Mouse (Mus musculus) gastrocnemius, postnatal 36 days (tissue): Measurements from ENCODE around the gene Mgll. TPM values are rescaled to one million over a fixed set of nuclear protein-coding genes. Genes with fewer than 3 reads are reported as not detected.

ENCODE experiments used
- DNase-seq, 2 experiments: peaks; one replicate each; pipeline ENCODE4 v3.0.0; 2022
- intact Hi-C: fragments of 180-260 bp; cut with DNase I; formaldehyde crosslinking; loops from one replicate; pipeline ENCODE4 v1.15.1; 2025
- total RNA-seq, 2 experiments: library from RNA; stranded (reverse); gene quantifications; 2 replicates each; pipeline ENCODE4 v1.2.3; 2021

Gene Mgll
- total RNA-seq, 2 experiments from 2014 or later: 36.6 to 37.6 TPM

- no peak for DNase-seq
- intact Hi-C loops: loop anchor here (5.0 kb wide), 1 partner anchor 35 kb away; no protein-coding TSS in a partner anchor
Observed at GRCm38 (mm10) chr6:88787496-88787895, 63.3 kb downstream of the Mgll start.

GRCm38 (mm10) chr6:88788219-88788618 is 64.0 kb downstream of the Mgll start:
- DNase-seq: no peak
- intact Hi-C loops: loop anchor here (5.0 kb wide), 1 partner anchor 34 kb away; no protein-coding TSS in a partner anchor

- intact Hi-C loops: no loop called here
- no peak for DNase-seq
Observed at GRCm38 (mm10) chr6:88791299-88791698, 67.1 kb downstream of the Mgll start.

- intact Hi-C loops: no loop called here
- DNase-seq: no peak
Observed at GRCm38 (mm10) chr6:88792147-88792691, 68.0 kb downstream of the Mgll start.

- intact Hi-C loops: no loop called here
- DNase-seq: no peak
Observed at GRCm38 (mm10) chr6:88793243-88793642, 69.0 kb downstream of the Mgll start.

- intact Hi-C loops: no loop called here
- no peak for DNase-seq
Observed at GRCm38 (mm10) chr6:88793872-88794271, 69.7 kb downstream of the Mgll start.

- no peak for DNase-seq
- intact Hi-C loops: no loop called here
Observed at GRCm38 (mm10) chr6:88794561-88794971, 70.4 kb downstream of the Mgll start.

- intact Hi-C loops: no loop called here
- no peak for DNase-seq
Observed at GRCm38 (mm10) chr6:88800191-88800590, 76.0 kb downstream of the Mgll start.

GRCm38 (mm10) chr6:88800735-88801134 is 76.5 kb downstream of the Mgll start:
- intact Hi-C loops: no loop called here
- DNase-seq: no peak

- DNase-seq: no peak
- intact Hi-C loops: no loop called here
Observed at GRCm38 (mm10) chr6:88803051-88803450, 78.8 kb downstream of the Mgll start.

GRCm38 (mm10) chr6:88803957-88804695 is 79.9 kb downstream of the Mgll start:
- no peak for DNase-seq
- intact Hi-C loops: no loop called here

- DNase-seq: no peak
- intact Hi-C loops: no loop called here
Observed at GRCm38 (mm10) chr6:88804966-88805577, 80.9 kb downstream of the Mgll start.

- intact Hi-C loops: no loop called here
- no peak for DNase-seq
Observed at GRCm38 (mm10) chr6:88809091-88810037, 85.2 kb downstream of the Mgll start.

GRCm38 (mm10) chr6:88810291-88810690 is 86.1 kb downstream of the Mgll start:
- intact Hi-C loops: no loop called here
- no peak for DNase-seq

GRCm38 (mm10) chr6:88811396-88811795 is 87.2 kb downstream of the Mgll start:
- DNase-seq: no peak
- intact Hi-C loops: no loop called here

- no peak for DNase-seq
- intact Hi-C loops: no loop called here
Observed at GRCm38 (mm10) chr6:88811880-88812400, 87.7 kb downstream of the Mgll start.

GRCm38 (mm10) chr6:88812886-88813285 is 88.7 kb downstream of the Mgll start:
- no peak for DNase-seq
- intact Hi-C loops: no loop called here

GRCm38 (mm10) chr6:88813832-88814231 is 89.6 kb downstream of the Mgll start:
- DNase-seq: no peak
- intact Hi-C loops: no loop called here

GRCm38 (mm10) chr6:88815036-88815435 is 90.8 kb downstream of the Mgll start:
- intact Hi-C loops: no loop called here
- DNase-seq: no peak

GRCm38 (mm10) chr6:88815489-88815888 is 91.3 kb downstream of the Mgll start:
- no peak for DNase-seq
- intact Hi-C loops: no loop called here
